Mouse (Mus musculus): ENCODE measurements around the gene Olfr1417. TPM values are rescaled to one million over a fixed set of nuclear protein-coding genes. Genes with fewer than 3 reads are reported as not detected.

Gene Olfr1417
- polyA plus RNA-seq, 1 experiment from 2014 or later: not detected

Other genes with a start within 250 kb of the Olfr1417 start
- gene Ms4a6d, start 234.4 kb downstream of the Olfr1417 start, polyA plus RNA-seq (2016; fragmentation: Nextera tagmentation; extraction: Ambion mirVana): 2.2 and 3.1 TPM in 2 replicates
- gene Ms4a2, start 215.5 kb downstream of the Olfr1417 start, polyA plus RNA-seq (2016; fragmentation: Nextera tagmentation; extraction: Ambion mirVana): not detected in 2 replicates
- gene Ms4a3, start 198.4 kb downstream of the Olfr1417 start, polyA plus RNA-seq (2016; fragmentation: Nextera tagmentation; extraction: Ambion mirVana): 0.25 TPM in 1 of 2 replicates, not detected in the other
- gene Oosp2, start 178.7 kb downstream of the Olfr1417 start, polyA plus RNA-seq (2016; fragmentation: Nextera tagmentation; extraction: Ambion mirVana): not detected in 2 replicates
- not detected in 2 replicates for gene Oosp1, start 148.1 kb downstream of the Olfr1417 start, polyA plus RNA-seq (2016; fragmentation: Nextera tagmentation; extraction: Ambion mirVana)
- not detected in 2 replicates for gene Oosp3, start 142.2 kb downstream of the Olfr1417 start, polyA plus RNA-seq (2016; fragmentation: Nextera tagmentation; extraction: Ambion mirVana)
- not detected in 2 replicates for gene Gif, start 91.7 kb downstream of the Olfr1417 start, polyA plus RNA-seq (2016; fragmentation: Nextera tagmentation; extraction: Ambion mirVana)
- 41.7 and 43.5 TPM in 2 replicates for gene Mrpl16, start 68.8 kb downstream of the Olfr1417 start, polyA plus RNA-seq (2016; fragmentation: Nextera tagmentation; extraction: Ambion mirVana)
- gene Stx3, start 19.8 kb downstream of the Olfr1417 start, polyA plus RNA-seq (2016; fragmentation: Nextera tagmentation; extraction: Ambion mirVana): 8.6 TPM in 2 replicates
- gene Olfr1418, start 21.8 kb upstream of the Olfr1417 start, polyA plus RNA-seq (2016; fragmentation: Nextera tagmentation; extraction: Ambion mirVana): not detected in 2 replicates
- 0.20 TPM in 1 of 2 replicates, not detected in the other for gene Olfr1419, start 35.9 kb upstream of the Olfr1417 start, polyA plus RNA-seq (2016; fragmentation: Nextera tagmentation; extraction: Ambion mirVana)
- 0.09 TPM in 1 of 2 replicates, not detected in the other for gene Olfr1420, start 47.3 kb upstream of the Olfr1417 start, polyA plus RNA-seq (2016; fragmentation: Nextera tagmentation; extraction: Ambion mirVana)
- 23.9 and 24.0 TPM in 2 replicates for gene Patl1, start 73.2 kb upstream of the Olfr1417 start, polyA plus RNA-seq (2016; fragmentation: Nextera tagmentation; extraction: Ambion mirVana)
- gene Osbp, start 126.7 kb upstream of the Olfr1417 start, polyA plus RNA-seq (2016; fragmentation: Nextera tagmentation; extraction: Ambion mirVana): 5.4 and 5.5 TPM in 2 replicates
- 0.04 TPM in 1 of 2 replicates, not detected in the other for gene Olfr1423, start 202.1 kb upstream of the Olfr1417 start, polyA plus RNA-seq (2016; fragmentation: Nextera tagmentation; extraction: Ambion mirVana)
- gene Olfr1424, start 223.5 kb upstream of the Olfr1417 start, polyA plus RNA-seq (2016; fragmentation: Nextera tagmentation; extraction: Ambion mirVana): not detected in 2 replicates
- not detected in 2 replicates for gene Olfr1425, start 238.5 kb upstream of the Olfr1417 start, polyA plus RNA-seq (2016; fragmentation: Nextera tagmentation; extraction: Ambion mirVana)